Mouse (Mus musculus): Measurements from ENCODE around the gene Psmb10. TPM values are rescaled to one million over a fixed set of nuclear protein-coding genes. Genes with fewer than 3 reads are reported as not detected.

Psmb10 gene
- polyA plus RNA-seq, 1 experiment from 2014 or later: 49.1 TPM

DNA sequence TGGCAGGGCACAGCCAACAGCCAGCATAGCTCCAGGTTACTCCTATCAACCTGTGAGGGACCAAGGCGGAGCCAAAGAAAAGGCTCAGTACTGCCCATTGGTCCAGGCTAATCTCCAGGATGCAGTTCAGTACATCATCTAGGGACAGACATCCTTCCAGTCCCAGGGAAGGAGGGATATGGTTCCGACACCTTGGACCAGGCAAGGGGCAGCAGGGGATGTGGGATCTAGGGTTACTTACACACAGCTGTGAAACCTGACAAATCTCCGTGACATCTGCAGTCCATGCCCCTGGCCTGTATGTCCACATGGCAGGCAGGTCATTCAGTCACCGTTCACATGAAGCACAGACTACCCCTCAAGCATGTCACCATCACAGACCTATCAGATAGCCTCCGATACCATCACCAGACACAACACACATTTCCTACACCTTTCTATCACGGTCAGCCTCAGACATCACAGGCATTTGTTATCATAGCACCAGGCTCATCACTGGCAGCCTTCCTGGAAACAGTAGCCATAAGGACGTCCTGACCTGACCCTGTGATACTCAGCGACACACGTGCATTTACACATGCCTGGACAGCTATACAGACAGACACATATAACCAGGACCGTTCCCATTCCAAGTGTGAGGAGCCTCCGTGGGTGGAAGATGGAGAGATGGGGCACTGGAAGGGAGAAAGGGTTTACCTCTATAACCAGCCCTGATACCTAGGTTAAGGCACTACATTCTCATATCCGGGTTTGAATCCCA is 26.4 kb upstream of the Psmb10 start:
- Histone ChIP-seq H3K4me3 (peak overlapping the region; percentile 69), H3K4me1 (replicated peaks) (peaks cover 62% of the 10 kb centered on the region), H3K9ac (peak overlapping the region; percentile 86), H3K27ac (ENCODE audit: poor library complexity, severe bottlenecking) (0 out of 2 replicates have a peak overlapping the region, but pooled peaks have one; percentile 90), H3K9me3 (replicated peaks) (no peaks in the 10 kb centered on the region), H3K36me3 (peaks cover 10% of the 10 kb centered on the region), H3K27me3 (replicated peaks) (no peaks in the 10 kb centered on the region), H3K4me2 (peak overlapping the region; percentile 81)
- ATAC-seq (ENCODE audit: insufficient number of reproducible peaks, low FRiP score): no peak
- 43% methylated on average over 12 of the region's 12 CpGs for WGBS

DNA sequence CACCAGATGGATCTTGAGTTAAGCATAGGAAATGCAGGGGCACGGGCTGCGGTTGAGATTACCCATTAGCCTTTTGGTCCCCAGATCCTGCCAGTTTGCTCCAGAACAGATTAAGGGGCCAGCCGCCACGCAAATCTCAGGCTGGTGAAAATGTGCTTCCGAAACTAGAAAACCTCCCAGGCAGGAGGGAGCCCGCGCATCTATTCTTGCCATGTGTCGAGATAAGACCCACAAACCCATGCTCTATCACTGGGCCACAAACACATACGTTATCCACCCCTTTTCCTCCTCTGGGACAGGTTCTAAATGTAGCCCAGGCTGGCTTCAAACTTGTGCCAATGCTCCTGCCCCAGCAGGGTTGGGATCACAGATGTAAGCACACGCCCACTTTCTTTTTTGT is 23.3 kb upstream of the Psmb10 start:
- H3K4me1 ChIP-seq (replicated peaks): peaks cover 62% of the 10 kb centered on the region
- H3K4me3 ChIP-seq: no peak overlapping the region
- H3K27me3 ChIP-seq (replicated peaks): no peaks in the 10 kb centered on the region
- H3K9me3 ChIP-seq (replicated peaks): no peaks in the 10 kb centered on the region
- H3K4me2 ChIP-seq: no peak overlapping the region
- no peak overlapping the region for H3K9ac ChIP-seq
- H3K36me3 ChIP-seq: peaks cover 39% of the 10 kb centered on the region
- 66% methylated on average over 10 of the region's 10 CpGs for WGBS
- no peak overlapping the region for H3K27ac ChIP-seq (ENCODE audit: poor library complexity, severe bottlenecking)
- no peak for ATAC-seq (ENCODE audit: insufficient number of reproducible peaks, low FRiP score)

DNA sequence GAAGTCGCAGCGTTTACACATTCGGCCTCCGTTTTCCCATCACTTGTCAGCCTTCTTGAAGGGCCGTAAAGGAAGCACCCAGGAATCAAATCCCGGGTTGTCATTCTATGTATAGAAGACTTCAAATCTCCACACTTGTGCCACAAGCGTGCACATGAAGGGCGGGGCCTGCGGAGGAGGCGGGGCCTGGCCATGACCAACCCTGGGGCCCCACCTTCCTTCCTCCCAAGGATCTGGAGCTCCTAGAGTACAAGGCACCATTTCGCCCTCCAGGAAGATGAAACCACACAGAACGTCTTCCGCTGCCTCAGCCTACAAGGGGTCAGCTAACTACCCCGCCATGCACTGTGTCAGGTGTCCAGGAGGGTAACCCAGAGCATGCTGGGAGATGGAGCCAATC is 22.9 kb upstream of the Psmb10 start:
- ATAC-seq (ENCODE audit: insufficient number of reproducible peaks, low FRiP score): no peak
- Histone ChIP-seq H3K36me3 (peaks cover 43% of the 10 kb centered on the region), H3K4me2 (no peak overlapping the region), H3K27me3 (replicated peaks) (no peaks in the 10 kb centered on the region), H3K27ac (ENCODE audit: poor library complexity, severe bottlenecking) (no peak overlapping the region), H3K9ac (no peak overlapping the region), H3K4me1 (replicated peaks) (peaks cover 64% of the 10 kb centered on the region), H3K9me3 (replicated peaks) (no peaks in the 10 kb centered on the region), H3K4me3 (no peak overlapping the region)
- WGBS: 70% methylated on average over 14 of the region's 14 CpGs

DNA sequence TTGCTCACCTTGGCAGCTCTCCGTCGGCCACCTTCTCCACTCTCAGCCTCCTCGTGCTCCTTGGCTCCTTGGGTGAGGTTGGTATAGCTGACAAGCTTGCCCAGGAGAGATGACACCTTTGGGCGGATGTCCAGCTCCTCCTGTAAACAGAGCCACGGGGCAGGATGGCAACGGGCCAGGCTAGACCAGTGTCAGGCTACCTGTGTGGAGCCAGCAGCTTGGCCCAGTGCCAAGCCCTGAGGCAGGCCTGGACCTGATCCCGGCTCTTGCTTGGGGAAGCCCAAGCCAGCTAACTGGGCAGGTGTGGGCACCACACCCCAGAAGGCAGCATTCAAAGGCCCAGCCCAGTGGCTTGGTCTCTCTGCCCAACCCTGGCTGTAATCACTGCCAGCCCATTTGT is 21.1 kb upstream of the Psmb10 start:
- WGBS: 82% methylated on average over 7 of the region's 7 CpGs
- Histone ChIP-seq H3K27me3 (replicated peaks) (no peaks in the 10 kb centered on the region), H3K4me1 (replicated peaks) (peaks cover 52% of the 10 kb centered on the region), H3K4me3 (no peak overlapping the region), H3K27ac (ENCODE audit: poor library complexity, severe bottlenecking) (no peak overlapping the region), H3K4me2 (no peak overlapping the region), H3K9ac (no peak overlapping the region), H3K36me3 (peaks cover 55% of the 10 kb centered on the region), H3K9me3 (replicated peaks) (no peaks in the 10 kb centered on the region)
- no peak for ATAC-seq (ENCODE audit: insufficient number of reproducible peaks, low FRiP score)

DNA sequence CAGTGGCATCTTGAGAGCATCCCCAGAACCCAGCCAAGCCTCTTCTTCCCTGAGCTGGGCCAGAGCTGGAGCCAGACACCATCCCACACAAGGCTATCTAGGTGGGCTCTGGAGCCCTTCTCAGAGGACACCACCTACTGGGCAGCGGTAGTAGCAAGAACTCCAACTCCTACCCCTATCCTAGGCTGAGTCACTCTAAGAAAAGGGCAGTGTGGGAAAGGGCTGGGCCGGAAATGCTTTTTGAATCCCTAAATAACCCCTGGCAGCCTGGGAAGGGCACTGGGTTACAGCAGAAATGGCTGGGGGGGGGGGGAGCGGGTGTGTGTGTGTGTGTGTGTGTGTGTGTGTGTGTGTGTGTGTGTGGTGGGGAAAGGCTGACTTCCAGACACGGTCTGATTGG is 19.6 kb upstream of the Psmb10 start:
- Histone ChIP-seq H3K4me1 (replicated peaks) (peaks cover 37% of the 10 kb centered on the region), H3K9me3 (replicated peaks) (no peaks in the 10 kb centered on the region), H3K4me2 (no peak overlapping the region), H3K4me3 (no peak overlapping the region), H3K27ac (ENCODE audit: poor library complexity, severe bottlenecking) (0 out of 2 replicates have a peak overlapping the region, but pooled peaks have one; percentile 19), H3K27me3 (replicated peaks) (no peaks in the 10 kb centered on the region), H3K9ac (0 out of 2 replicates have a peak overlapping the region, but pooled peaks have one; percentile 3), H3K36me3 (peaks cover 70% of the 10 kb centered on the region)
- 39% methylated on average over 3 of the region's 4 CpGs for WGBS
- ATAC-seq (ENCODE audit: insufficient number of reproducible peaks, low FRiP score): no peak

DNA sequence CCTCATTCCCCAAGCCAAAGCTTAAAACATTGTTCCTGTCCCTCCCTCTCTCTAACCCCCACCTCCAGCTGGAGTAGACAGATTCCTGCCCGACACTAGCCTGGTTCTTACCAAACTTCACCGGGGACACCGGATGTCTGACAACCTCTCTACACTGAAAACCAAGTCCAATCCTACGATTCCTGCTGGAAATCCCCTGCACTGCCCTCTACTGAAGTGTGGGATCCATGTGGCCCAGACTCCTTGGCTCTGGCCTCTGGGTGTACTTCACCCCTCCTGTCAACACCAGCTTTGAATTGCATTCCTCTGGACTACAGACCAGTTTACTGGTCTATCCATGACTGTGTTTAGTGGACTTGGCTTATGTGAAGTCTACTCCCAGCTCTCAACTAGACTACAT is 18.3 kb upstream of the Psmb10 start:
- H3K27ac ChIP-seq (ENCODE audit: poor library complexity, severe bottlenecking): no peak overlapping the region
- H3K9ac ChIP-seq: no peak overlapping the region
- H3K9me3 ChIP-seq (replicated peaks): no peaks in the 10 kb centered on the region
- H3K4me3 ChIP-seq: no peak overlapping the region
- no peak overlapping the region for H3K4me2 ChIP-seq
- H3K4me1 ChIP-seq (replicated peaks): peaks cover 27% of the 10 kb centered on the region
- 66% methylated on average over 4 of the region's 4 CpGs for WGBS
- H3K27me3 ChIP-seq (replicated peaks): no peaks in the 10 kb centered on the region
- no peak for ATAC-seq (ENCODE audit: insufficient number of reproducible peaks, low FRiP score)
- H3K36me3 ChIP-seq: peaks cover 79% of the 10 kb centered on the region

DNA sequence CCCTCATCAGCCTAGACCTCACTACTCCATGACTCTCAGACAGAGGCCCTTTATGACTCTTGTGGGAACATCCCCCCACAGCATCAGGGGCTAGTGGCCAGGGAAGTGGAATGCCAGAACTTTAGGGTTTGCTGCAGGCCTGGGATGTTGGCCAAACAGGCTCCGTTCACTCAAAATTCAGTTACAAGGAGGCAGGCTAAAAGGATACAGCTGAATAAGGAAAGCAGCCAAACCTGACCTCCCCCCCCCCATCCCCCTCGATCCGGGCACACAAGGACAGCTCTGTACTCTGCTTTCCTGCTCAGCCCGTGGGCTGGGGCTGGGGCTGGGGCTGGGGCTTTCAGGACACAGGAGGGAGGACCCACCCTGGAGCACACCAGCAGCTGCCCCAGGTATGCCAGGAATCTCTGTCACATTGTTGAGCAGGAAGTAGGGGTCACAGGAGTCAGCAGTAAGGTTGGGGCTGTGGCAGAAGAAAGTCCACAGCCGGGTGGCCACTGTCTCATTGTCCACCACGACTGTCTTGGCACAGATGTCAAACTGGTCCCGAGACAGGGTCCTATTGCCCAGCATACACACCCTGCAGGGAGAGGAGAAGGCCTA is 12.9 kb upstream of the Psmb10 start:
- H3K4me2 ChIP-seq: no peak overlapping the region
- H3K36me3 ChIP-seq: peaks cover 90% of the 10 kb centered on the region
- no peaks in the 10 kb centered on the region for H3K9me3 ChIP-seq (replicated peaks)
- no peak for ATAC-seq (ENCODE audit: insufficient number of reproducible peaks, low FRiP score)
- H3K27ac ChIP-seq (ENCODE audit: poor library complexity, severe bottlenecking): peak overlapping the region; percentile 68
- H3K4me1 ChIP-seq (replicated peaks): peaks cover 37% of the 10 kb centered on the region
- H3K9ac ChIP-seq: 0 out of 2 replicates have a peak overlapping the region, but pooled peaks have one; percentile 15
- H3K27me3 ChIP-seq (replicated peaks): no peaks in the 10 kb centered on the region
- H3K4me3 ChIP-seq: no peak overlapping the region
- 38% methylated on average over 7 of the region's 7 CpGs for WGBS

DNA sequence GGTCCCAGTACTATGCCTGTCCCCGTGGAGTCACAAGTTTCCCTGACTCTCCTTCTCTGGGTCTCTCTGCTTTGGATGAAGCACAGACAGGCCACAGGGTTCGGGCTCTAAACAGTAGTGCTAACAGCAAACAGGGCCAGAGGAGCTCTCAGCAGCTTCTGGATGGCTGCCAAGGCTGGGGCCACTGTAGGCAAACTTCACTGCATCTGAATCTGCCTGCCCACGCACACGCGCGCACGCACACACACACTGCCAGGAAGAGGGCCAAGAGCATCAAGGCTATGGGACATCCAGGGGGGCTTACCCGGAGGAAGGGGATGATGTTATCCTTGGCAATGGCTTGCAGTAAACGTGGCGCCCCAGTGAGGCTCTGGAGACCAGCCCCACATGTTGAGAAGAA is 11.1 kb upstream of the Psmb10 start:
- Histone ChIP-seq H3K4me1 (replicated peaks) (peaks cover 37% of the 10 kb centered on the region), H3K27me3 (replicated peaks) (no peaks in the 10 kb centered on the region), H3K4me2 (no peak overlapping the region), H3K9ac (peak overlapping the region; percentile 46; the same call in 1 of the 2 replicates), H3K27ac (ENCODE audit: poor library complexity, severe bottlenecking) (peak overlapping the region; percentile 57), H3K9me3 (replicated peaks) (no peaks in the 10 kb centered on the region), H3K4me3 (no peak overlapping the region), H3K36me3 (peaks cover 94% of the 10 kb centered on the region)
- 47% methylated on average over 10 of the region's 10 CpGs for WGBS
- peak; percentile 34; the same call in 1 of the 2 replicates for ATAC-seq (ENCODE audit: insufficient number of reproducible peaks, low FRiP score)

DNA sequence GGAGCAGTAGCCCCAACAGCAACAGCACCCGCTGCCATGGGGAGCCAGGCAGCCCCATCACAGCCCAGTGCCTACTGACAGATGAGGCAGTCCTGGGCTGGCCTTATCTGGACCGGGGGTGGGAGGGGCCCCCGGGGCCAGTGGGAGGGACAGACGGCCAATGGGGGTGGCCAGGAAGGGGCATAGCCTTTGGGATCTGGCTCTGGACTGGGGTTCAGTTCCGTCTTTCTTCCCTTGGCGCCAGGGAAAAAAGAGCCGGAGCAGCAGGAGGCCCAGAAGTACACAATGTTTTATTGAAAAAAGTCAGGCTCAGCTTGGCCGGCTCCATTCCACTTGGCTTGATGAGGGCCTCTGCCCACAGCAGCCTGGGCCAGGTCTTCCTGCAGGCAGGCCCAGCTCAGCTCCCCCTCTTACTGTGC is 5.1 kb upstream of the Psmb10 start, which contains the start of gene Lcat:
Gene Lcat (minus strand): TSS at position 62 of the 419 bp plus-strand sequence.
- no peak within 1 kb of the TSS for H3K27ac ChIP-seq (ENCODE audit: poor library complexity, severe bottlenecking)

DNA sequence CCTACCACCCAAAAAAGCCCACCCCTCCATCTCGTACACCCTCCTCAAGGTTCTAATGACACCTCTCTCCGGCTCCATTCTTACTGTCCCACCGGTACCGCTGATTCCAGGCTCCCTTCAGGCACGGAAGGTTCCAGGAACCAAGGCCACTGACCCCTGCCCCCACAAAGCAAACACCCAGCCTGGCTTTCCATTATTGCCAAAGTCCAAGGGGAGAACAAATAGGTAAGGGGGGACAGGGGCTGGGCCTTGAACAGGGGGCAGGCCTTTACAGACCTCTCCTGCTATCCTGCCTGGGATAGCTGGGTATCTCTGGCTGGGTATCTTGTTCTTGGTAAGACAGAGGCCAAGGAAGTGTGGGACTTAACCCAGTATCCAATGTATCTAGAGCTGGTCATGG is 4.3 kb upstream of the Psmb10 start:
- Histone ChIP-seq H3K36me3 (peaks cover 80% of the 10 kb centered on the region), H3K4me2 (no peak overlapping the region), H3K4me3 (no peak overlapping the region), H3K27ac (ENCODE audit: poor library complexity, severe bottlenecking) (no peak overlapping the region), H3K27me3 (replicated peaks) (no peaks in the 10 kb centered on the region), H3K9me3 (replicated peaks) (no peaks in the 10 kb centered on the region), H3K9ac (no peak overlapping the region), H3K4me1 (replicated peaks) (peaks cover 6% of the 10 kb centered on the region)
- WGBS: 93% methylated on average over 5 of the region's 5 CpGs
- no peak for ATAC-seq (ENCODE audit: insufficient number of reproducible peaks, low FRiP score)

More for the DNA sequence above, 5.1 kb upstream of the Psmb10 start, which contains the start of gene Lcat:
- Histone ChIP-seq H3K4me2 (no peak within 1 kb of the TSS), H3K9ac (0 out of 2 replicates have a peak within 1 kb of the TSS, but pooled peaks have one; percentile 6), H3K4me1 (replicated peaks) (peaks cover 5% of the 10 kb centered on the region), H3K36me3 (peaks cover 88% of the 10 kb centered on the region), H3K4me3 (no peak within 1 kb of the TSS), H3K27me3 (replicated peaks) (no peaks in the 10 kb centered on the region), H3K9me3 (replicated peaks) (no peaks in the 10 kb centered on the region)
- 75% methylated on average over 7 of the region's 8 CpGs for WGBS
- ATAC-seq (ENCODE audit: insufficient number of reproducible peaks, low FRiP score): no peak

DNA sequence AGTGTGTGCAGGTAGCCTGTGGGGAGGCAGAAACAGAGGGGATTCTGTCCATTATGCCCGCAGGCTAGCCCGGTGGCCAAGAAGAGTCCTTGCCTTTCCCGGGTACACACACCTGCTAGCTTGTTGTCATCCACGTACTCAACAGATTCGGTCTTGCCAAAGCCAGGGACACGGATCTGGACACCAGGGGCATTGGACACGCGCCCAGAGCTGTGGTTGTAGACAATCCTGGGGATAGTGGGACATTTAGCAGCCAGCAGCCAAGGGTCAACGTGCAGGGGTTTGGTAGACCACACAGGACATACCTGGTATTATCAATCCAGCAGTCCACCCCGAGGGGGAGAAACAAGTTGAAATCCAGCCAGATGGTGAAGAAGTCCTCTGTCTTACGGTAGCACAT is 3.8 kb upstream of the Psmb10 start:
- H3K4me3 ChIP-seq: no peak overlapping the region
- no peaks in the 10 kb centered on the region for H3K27me3 ChIP-seq (replicated peaks)
- no peak overlapping the region for H3K9ac ChIP-seq
- peaks cover 75% of the 10 kb centered on the region for H3K36me3 ChIP-seq
- H3K4me2 ChIP-seq: no peak overlapping the region
- 89% methylated on average over 11 of the region's 11 CpGs for WGBS
- peaks cover 6% of the 10 kb centered on the region for H3K4me1 ChIP-seq (replicated peaks)
- no peaks in the 10 kb centered on the region for H3K9me3 ChIP-seq (replicated peaks)
- ATAC-seq (ENCODE audit: insufficient number of reproducible peaks, low FRiP score): no peak
- no peak overlapping the region for H3K27ac ChIP-seq (ENCODE audit: poor library complexity, severe bottlenecking)
